In the genomic region with DNA sequence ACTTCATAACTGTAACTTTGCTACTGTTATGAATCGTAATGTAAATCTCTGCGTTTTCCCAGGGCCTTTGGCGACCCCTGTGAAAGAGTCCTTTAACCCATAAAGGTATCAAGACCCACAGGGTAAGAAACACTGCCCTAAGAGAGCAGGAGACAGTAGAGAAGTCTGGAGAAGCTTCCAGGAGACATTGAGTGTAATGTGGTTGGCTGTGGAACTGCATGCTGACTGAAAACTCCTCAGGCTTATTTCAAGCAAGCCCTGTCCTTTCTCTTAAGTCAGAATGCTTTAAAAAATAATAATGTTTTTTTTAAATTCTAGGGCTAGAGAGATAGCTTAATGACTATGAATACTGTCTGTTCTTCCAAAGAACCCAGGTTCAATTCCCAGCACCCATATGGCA, we compare ENCODE assay signal across 16 mouse cellular contexts.
DNase-seq lines count a peak whose midpoint lies in the region; ATAC-seq and TF ChIP-seq lines count a peak whose summit lies in the region.
"Had no signal": no experiment of that assay in that cellular context is flagged by ENCODE, and none has a peak within 500 bp of the region (broad histone marks: within the 10 kb centered on the region; RNA-seq: fewer than 3 reads in every experiment).

No protein-coding gene starts in this region.

- intact Hi-C loops in gastrocnemius, adult 2 months (cut with DNase I) = no loop called here

- ATAC-seq in frontal cortex, adult (ENCODE audit: low TSS enrichment) = peak; percentile 45; the same call in 1 of the 2 replicates
- ATAC-seq in lung, embryonic 14.5 days (ENCODE audit: insufficient read depth) = no peak
- ATAC-seq in stomach, embryonic 14.5 days (ENCODE audit: insufficient number of reproducible peaks, insufficient read depth, low FRiP score, low read depth) = 0 out of 2 replicates have a peak, but pooled peaks have one; percentile 23
- ATAC-seq: Patski had no signal

- no peak overlapping the region for H3K9ac ChIP-seq in lung, embryonic 14.5 days
- H3K9ac ChIP-seq in stomach, embryonic 14.5 days (replicated peaks; ENCODE audit: low read depth, low read length) = no peak overlapping the region
- H3K9ac ChIP-seq: liver, embryonic 14.5 days had no signal

- peak; percentile 39; the same call in 1 of the 2 replicates for TF ChIP-seq CTCF in lung, embryonic 14.5 days (IDR thresholded peaks at IDR 0.05; ENCODE audit: low read depth)
- TF ChIP-seq CTCF in gastrocnemius, adult 2 months (IDR thresholded peaks at IDR 0.05) = no peak

- H3K9me3 ChIP-seq in lung, embryonic 14.5 days (ENCODE audit: low read depth, low read length) = no peaks in the 10 kb centered on the region
- H3K9me3 ChIP-seq in embryonic facial prominence, embryonic 10.5 days = no peaks in the 10 kb centered on the region
- no peaks in the 10 kb centered on the region for H3K9me3 ChIP-seq in stomach, embryonic 14.5 days (ENCODE audit: control insufficient read depth, low read depth, low read length)

- peak overlapping the region; percentile 93; the same call in 1 of the 2 replicates for H3K27ac ChIP-seq in lung, embryonic 14.5 days (ENCODE audit: low read depth)
- H3K27ac ChIP-seq in embryonic facial prominence, embryonic 10.5 days (replicated peaks) = peak overlapping the region; percentile 89
- no peak overlapping the region for H3K27ac ChIP-seq in stomach, embryonic 14.5 days (ENCODE audit: low read length)
- no peak overlapping the region for H3K27ac ChIP-seq in gastrocnemius, adult 2 months
- H3K27ac ChIP-seq: liver, embryonic 14.5 days had no signal

- no peak for DNase-seq in frontal cortex, postnatal 10 days (ENCODE audit: low spot score in 2 of 2)
- DNase-seq in lung, embryonic 14.5 days = no peak
- no peak for DNase-seq in lung, postnatal 4 days
- DNase-seq in embryonic facial prominence, embryonic 10.5 days (ENCODE audit: low spot score) = no peak
- no peak for DNase-seq in gastrocnemius, adult 2 months
- DNase-seq in adrenal gland, adult (ENCODE audit: inconsistent age in 2 of 2, low spot score in 1 of 2) = no peak
- DNase-seq: adrenal gland, adult 8-10 months; cerebellum, adult 2 months; gastrocnemius, postnatal 36 days; kidney, adult 18-20 months; kidney, postnatal 25 days; midbrain, embryonic 14.5 days had no signal

- no peak overlapping the region for H3K4me3 ChIP-seq in lung, embryonic 14.5 days (ENCODE audit: low read depth, low read length)
- no peak overlapping the region for H3K4me3 ChIP-seq in embryonic facial prominence, embryonic 10.5 days
- H3K4me3 ChIP-seq in stomach, embryonic 14.5 days (ENCODE audit: low read depth, low read length) = no peak overlapping the region
- no peak overlapping the region for H3K4me3 ChIP-seq in gastrocnemius, adult 2 months

- peaks cover 21% of the 10 kb centered on the region for H3K4me1 ChIP-seq in lung, embryonic 14.5 days (ENCODE audit: insufficient read depth)
- H3K4me1 ChIP-seq in embryonic facial prominence, embryonic 10.5 days = peaks cover 46% of the 10 kb centered on the region
- peaks cover 9% of the 10 kb centered on the region; the same call in 1 of the 2 replicates for H3K4me1 ChIP-seq in stomach, embryonic 14.5 days (ENCODE audit: control insufficient read depth, insufficient read depth, low read length)

- WGBS in lung, embryonic 14.5 days = 79% methylated on average over 3 of the region's 3 CpGs
- WGBS in embryonic facial prominence, embryonic 10.5 days = 91% methylated on average over 3 of the region's 3 CpGs
- 85% methylated on average over 3 of the region's 3 CpGs for WGBS in stomach, embryonic 14.5 days

- H3K4me2 ChIP-seq in lung, embryonic 14.5 days = no peak overlapping the region
- no peak overlapping the region for H3K4me2 ChIP-seq in stomach, embryonic 14.5 days (replicated peaks; ENCODE audit: low read depth, low read length)

- H3K36me3 ChIP-seq in lung, embryonic 14.5 days (ENCODE audit: insufficient read depth) = no peaks in the 10 kb centered on the region
- H3K36me3 ChIP-seq in embryonic facial prominence, embryonic 10.5 days (replicated peaks) = no peaks in the 10 kb centered on the region
- H3K36me3 ChIP-seq in stomach, embryonic 14.5 days (ENCODE audit: control insufficient read depth, insufficient read depth, low read length) = no peaks in the 10 kb centered on the region

- no peaks in the 10 kb centered on the region for H3K27me3 ChIP-seq in lung, embryonic 14.5 days (ENCODE audit: insufficient read depth, low read length)
- H3K27me3 ChIP-seq in embryonic facial prominence, embryonic 10.5 days (replicated peaks; ENCODE audit: low read depth, poor library complexity, severe bottlenecking) = no peaks in the 10 kb centered on the region
- H3K27me3 ChIP-seq in stomach, embryonic 14.5 days (ENCODE audit: control insufficient read depth, insufficient read depth, low read length) = no peaks in the 10 kb centered on the region
- H3K27me3 ChIP-seq: Patski had no signal

Comparison
In these comparisons a context has a peak if more than half of its experiments do, and no peak if none do; other contexts are left out.
1. H3K27ac ChIP-seq: peak in lung, embryonic 14.5 days (single experiment) and embryonic facial prominence, embryonic 10.5 days (single experiment); none in stomach, embryonic 14.5 days (single experiment) and gastrocnemius, adult 2 months (single experiment).